Mouse (Mus musculus): ENCODE measurements around the gene Scly. TPM values are rescaled to one million over a fixed set of nuclear protein-coding genes. Genes with fewer than 3 reads are reported as not detected.

Scly gene
- polyA plus RNA-seq, 1 experiment = 19.2 TPM

DNA sequence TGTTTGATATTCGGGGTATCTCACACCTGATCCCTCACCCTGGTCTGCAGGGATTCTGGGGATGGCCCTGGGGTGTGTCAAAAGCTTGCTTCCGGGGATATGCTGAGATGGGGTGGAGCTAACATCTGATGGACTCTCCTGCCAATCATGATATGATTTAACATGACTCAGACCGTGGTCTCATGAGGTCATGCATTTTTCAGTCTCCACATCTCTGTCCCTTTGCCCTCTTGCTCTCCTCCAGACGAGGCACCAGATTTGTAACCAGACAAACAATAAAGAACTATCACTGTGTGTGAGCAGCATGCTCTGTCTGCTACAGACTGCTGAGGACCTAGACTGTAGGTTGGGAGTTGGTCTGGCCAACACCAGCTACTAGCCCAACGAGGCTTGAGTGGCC, 64.0 kb downstream of the Scly start:
- Histone ChIP-seq H3K9me3 (replicated peaks; ENCODE audit: control insufficient read depth, insufficient read depth, low read length, poor library complexity, severe bottlenecking) (no peaks in the 10 kb centered on the region), H3K27me3 (ENCODE audit: control insufficient read depth, insufficient read depth, low read length, poor library complexity, severe bottlenecking) (no peaks in the 10 kb centered on the region), H3K4me3 (ENCODE audit: low read depth, low read length) (no peak overlapping the region), H3K36me3 (ENCODE audit: control insufficient read depth, insufficient read depth, low read length, poor library complexity, severe bottlenecking) (no peaks in the 10 kb centered on the region), H3K9ac (ENCODE audit: low read depth, poor library complexity, severe bottlenecking) (no peak overlapping the region), H3K4me1 (ENCODE audit: control insufficient read depth, insufficient read depth, low read length) (no peaks in the 10 kb centered on the region), H3K27ac (ENCODE audit: insufficient read depth, low read length) (no peak overlapping the region)
- TF ChIP-seq EP300 (IDR thresholded peaks at IDR 0.05; ENCODE audit: insufficient read depth, low read depth, low read length) = no peak
- TF ChIP-seq POLR2A (IDR thresholded peaks at IDR 0.05; ENCODE audit: insufficient read depth, low read length) = no peak
- no peak for TF ChIP-seq CTCF (IDR thresholded peaks at IDR 0.05; ENCODE audit: low read depth, low read length)

DNA sequence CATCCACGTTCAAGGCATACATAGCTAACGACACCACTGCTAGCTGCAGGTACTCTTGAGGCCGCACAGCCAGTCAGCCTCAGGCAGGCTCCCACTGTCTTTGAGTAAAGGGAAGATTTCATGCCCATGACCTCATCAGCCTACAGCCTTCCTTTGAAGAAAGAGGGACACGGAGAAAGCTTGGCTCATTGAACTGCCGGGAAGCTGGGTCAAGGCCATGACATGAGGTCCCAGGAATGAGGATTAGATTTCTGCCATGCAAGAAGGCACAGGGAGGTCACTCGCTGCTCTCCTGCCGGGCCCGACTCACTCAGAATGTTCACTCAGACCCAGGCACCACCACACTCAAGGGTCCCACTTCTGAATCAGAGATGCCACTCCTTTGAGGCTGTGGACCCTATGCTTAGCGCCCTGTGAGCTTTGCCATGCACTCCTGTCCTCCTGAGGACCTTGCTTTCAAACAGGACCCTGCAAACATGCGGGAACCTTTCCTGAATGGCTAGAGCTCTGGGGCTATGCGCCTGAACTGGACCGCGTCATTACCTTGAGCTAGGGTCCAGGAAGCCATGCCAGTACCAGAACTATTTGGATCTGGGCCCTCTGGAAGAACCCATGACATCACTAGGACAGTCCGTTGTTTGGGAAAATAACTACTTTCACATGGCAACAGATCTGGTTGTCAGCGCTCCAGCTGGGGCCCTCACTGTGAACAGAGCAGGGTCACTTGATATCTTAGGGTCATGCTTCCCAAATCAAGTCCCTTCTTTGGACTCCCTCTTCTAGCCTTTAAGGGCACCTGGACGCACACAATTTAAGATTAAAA, 66.9 kb downstream of the Scly start:
- no peak overlapping the region for H3K4me3 ChIP-seq (ENCODE audit: low read depth, low read length)
- no peaks in the 10 kb centered on the region for H3K9me3 ChIP-seq (replicated peaks; ENCODE audit: control insufficient read depth, insufficient read depth, low read length, poor library complexity, severe bottlenecking)
- TF ChIP-seq CTCF (IDR thresholded peaks at IDR 0.05; ENCODE audit: low read depth, low read length) (no peak), EP300 (IDR thresholded peaks at IDR 0.05; ENCODE audit: insufficient read depth, low read depth, low read length) (no peak), POLR2A (IDR thresholded peaks at IDR 0.05; ENCODE audit: insufficient read depth, low read length) (no peak)
- no peak overlapping the region for H3K27ac ChIP-seq (ENCODE audit: insufficient read depth, low read length)
- H3K4me1 ChIP-seq (ENCODE audit: control insufficient read depth, insufficient read depth, low read length) = no peaks in the 10 kb centered on the region
- H3K36me3 ChIP-seq (ENCODE audit: control insufficient read depth, insufficient read depth, low read length, poor library complexity, severe bottlenecking) = no peaks in the 10 kb centered on the region
- H3K9ac ChIP-seq (ENCODE audit: low read depth, poor library complexity, severe bottlenecking) = no peak overlapping the region
- no peaks in the 10 kb centered on the region for H3K27me3 ChIP-seq (ENCODE audit: control insufficient read depth, insufficient read depth, low read length, poor library complexity, severe bottlenecking)

DNA sequence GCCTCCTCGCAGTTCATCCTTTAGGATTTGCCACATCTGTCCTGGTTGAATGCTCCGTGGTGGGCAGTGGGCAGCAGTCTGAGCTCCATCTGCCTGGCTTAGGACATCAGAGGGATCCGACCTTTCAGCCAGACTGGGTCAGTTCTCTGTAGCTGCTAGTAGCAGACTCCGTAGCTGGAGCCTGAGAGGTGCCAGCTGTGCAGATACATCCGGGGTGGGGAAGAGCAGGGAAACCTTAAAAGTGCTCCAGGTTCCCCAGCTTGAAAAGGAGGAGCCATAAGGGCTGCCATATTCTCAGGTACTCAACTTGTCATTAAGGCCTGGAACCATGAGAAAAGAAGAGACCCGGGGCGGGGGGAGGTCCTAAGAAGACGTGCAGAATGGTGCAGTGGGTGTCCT, 67.7 kb downstream of the Scly start:
- Histone ChIP-seq H3K9ac (ENCODE audit: low read depth, poor library complexity, severe bottlenecking) (peak overlapping the region; percentile 92), H3K27ac (ENCODE audit: insufficient read depth, low read length) (no peak overlapping the region)

DNA sequence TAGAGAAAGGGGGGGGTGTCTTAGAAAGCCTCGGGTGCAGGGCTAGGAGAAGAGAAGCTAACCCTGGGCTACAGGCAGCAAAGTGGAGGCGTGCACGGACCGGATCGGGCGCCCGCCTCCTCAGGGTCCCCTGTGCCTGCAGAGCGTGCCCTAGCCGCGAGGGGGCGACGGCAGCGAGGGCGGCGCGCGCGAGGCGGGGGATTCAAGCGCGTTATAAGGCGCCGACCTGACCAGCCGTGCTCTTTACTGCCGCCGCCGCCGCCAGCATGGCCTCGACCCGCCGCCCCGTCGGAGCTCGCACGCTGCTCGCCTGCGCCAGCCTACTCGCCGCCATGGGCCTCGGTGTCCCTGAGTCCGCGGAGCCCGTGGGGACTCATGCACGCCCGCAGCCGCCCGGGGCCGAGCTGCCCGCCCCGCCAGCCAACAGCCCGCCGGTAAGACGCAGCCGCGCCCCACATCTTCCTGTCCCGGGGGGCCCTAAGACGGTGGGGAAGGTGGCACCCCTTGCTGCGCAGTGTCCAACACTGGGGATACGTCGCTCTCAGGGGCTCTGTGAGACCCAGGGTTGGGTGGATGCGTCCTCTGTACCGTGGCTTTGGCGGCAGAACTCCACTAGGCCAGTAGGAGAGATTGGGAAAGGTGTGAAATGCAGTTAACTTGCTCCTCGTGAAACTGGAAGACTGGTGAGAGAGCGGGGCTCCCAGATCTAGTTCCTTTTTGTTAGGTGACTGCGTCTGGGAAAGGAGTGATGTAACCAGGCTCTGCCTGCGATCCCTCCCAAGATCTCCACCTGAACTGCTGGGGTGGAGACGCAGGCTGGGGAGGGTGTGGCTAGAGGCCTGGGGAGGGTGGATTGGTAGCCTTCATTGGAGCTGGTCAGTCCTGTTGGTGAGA, 68.3 kb downstream of the Scly start, which contains the start of gene Erfe:
Gene Erfe (plus strand): TSS at position 216 of the 894 bp plus-strand sequence.
- Histone ChIP-seq H3K4me3 (ENCODE audit: low read depth, low read length) (peak within 1 kb of the TSS; percentile 90), H3K4me1 (ENCODE audit: control insufficient read depth, insufficient read depth, low read length) (no peaks in the 10 kb centered on the region), H3K9ac (ENCODE audit: low read depth, poor library complexity, severe bottlenecking) (peak within 1 kb of the TSS; percentile 92), H3K27ac (ENCODE audit: insufficient read depth, low read length) (no peak within 1 kb of the TSS), H3K27me3 (ENCODE audit: control insufficient read depth, insufficient read depth, low read length, poor library complexity, severe bottlenecking) (no peaks in the 10 kb centered on the region), H3K36me3 (ENCODE audit: control insufficient read depth, insufficient read depth, low read length, poor library complexity, severe bottlenecking) (no peaks in the 10 kb centered on the region), H3K9me3 (replicated peaks; ENCODE audit: control insufficient read depth, insufficient read depth, low read length, poor library complexity, severe bottlenecking) (no peaks in the 10 kb centered on the region)
- TF ChIP-seq POLR2A (IDR thresholded peaks at IDR 0.05; ENCODE audit: insufficient read depth, low read length) (no peak), CTCF (IDR thresholded peaks at IDR 0.05; ENCODE audit: low read depth, low read length) (peak; percentile 69), EP300 (IDR thresholded peaks at IDR 0.05; ENCODE audit: insufficient read depth, low read depth, low read length) (no peak)

More for the DNA sequence above, 67.7 kb downstream of the Scly start:
- TF ChIP-seq POLR2A (IDR thresholded peaks at IDR 0.05; ENCODE audit: insufficient read depth, low read length) (no peak), EP300 (IDR thresholded peaks at IDR 0.05; ENCODE audit: insufficient read depth, low read depth, low read length) (no peak), CTCF (IDR thresholded peaks at IDR 0.05; ENCODE audit: low read depth, low read length) (no peak)
- Histone ChIP-seq H3K4me3 (ENCODE audit: low read depth, low read length) (0 out of 2 replicates have a peak overlapping the region, but pooled peaks have one; percentile 23), H3K9me3 (replicated peaks; ENCODE audit: control insufficient read depth, insufficient read depth, low read length, poor library complexity, severe bottlenecking) (no peaks in the 10 kb centered on the region), H3K4me1 (ENCODE audit: control insufficient read depth, insufficient read depth, low read length) (no peaks in the 10 kb centered on the region), H3K36me3 (ENCODE audit: control insufficient read depth, insufficient read depth, low read length, poor library complexity, severe bottlenecking) (no peaks in the 10 kb centered on the region), H3K27me3 (ENCODE audit: control insufficient read depth, insufficient read depth, low read length, poor library complexity, severe bottlenecking) (no peaks in the 10 kb centered on the region)

- Histone ChIP-seq H3K27me3 (ENCODE audit: control insufficient read depth, insufficient read depth, low read length, poor library complexity, severe bottlenecking) (no peaks in the 10 kb centered on the region), H3K4me3 (ENCODE audit: low read depth, low read length) (no peak overlapping the region), H3K27ac (ENCODE audit: insufficient read depth, low read length) (no peak overlapping the region), H3K9ac (ENCODE audit: low read depth, poor library complexity, severe bottlenecking) (no peak overlapping the region), H3K9me3 (replicated peaks; ENCODE audit: control insufficient read depth, insufficient read depth, low read length, poor library complexity, severe bottlenecking) (no peaks in the 10 kb centered on the region), H3K4me1 (ENCODE audit: control insufficient read depth, insufficient read depth, low read length) (no peaks in the 10 kb centered on the region), H3K36me3 (ENCODE audit: control insufficient read depth, insufficient read depth, low read length, poor library complexity, severe bottlenecking) (no peaks in the 10 kb centered on the region)
- TF ChIP-seq EP300 (IDR thresholded peaks at IDR 0.05; ENCODE audit: insufficient read depth, low read depth, low read length) (no peak), CTCF (IDR thresholded peaks at IDR 0.05; ENCODE audit: low read depth, low read length) (no peak), POLR2A (IDR thresholded peaks at IDR 0.05; ENCODE audit: insufficient read depth, low read length) (no peak)
Observed at GRCm38 (mm10) chr1:91367295-91367694, 69.2 kb downstream of the Scly start.

Data from ES-Bruce4 (cell line).